Mouse (Mus musculus): ENCODE data around the gene Pou3f1.

DNA sequence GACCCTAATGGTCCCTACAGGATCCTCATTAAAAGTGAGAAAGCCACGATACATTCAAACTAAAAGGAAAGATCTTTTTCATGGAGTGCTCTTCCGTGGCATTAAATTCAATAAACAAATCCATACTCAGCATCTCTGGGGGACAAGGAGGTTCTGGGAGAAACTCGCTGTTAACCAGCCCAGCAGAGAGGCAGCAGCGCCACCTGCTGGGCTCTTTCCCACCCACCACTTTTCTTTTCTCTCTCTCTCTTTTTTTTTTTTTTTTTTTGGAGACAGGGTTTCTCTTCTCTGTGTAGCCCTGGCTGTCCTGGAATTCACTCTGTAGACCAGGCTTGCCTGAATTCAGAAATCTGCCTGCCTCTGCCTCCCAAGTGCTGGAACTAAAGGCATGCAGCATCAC is 18.4 kb downstream of the Pou3f1 start:
- TF ChIP-seq CTCF (IDR thresholded peaks at IDR 0.05; ENCODE audit: borderline replicate concordance, insufficient read depth, low read length) (peak; percentile 65; the same call in 1 of the 2 replicates), POLR2A (IDR thresholded peaks at IDR 0.05; ENCODE audit: low read depth, low read length) (no peak)
